Mouse (Mus musculus): Measurements from ENCODE around the gene Cebpb.

Gene Cebpb

GRCm38 (mm10) chr2:167665972-167666713, 22.6 kb upstream of the Cebpb start:
- no peak for DNase-seq (ENCODE audit: low read depth, low spot score)

GRCm38 (mm10) chr2:167668426-167668825, 20.3 kb upstream of the Cebpb start:
- no peak for DNase-seq (ENCODE audit: low read depth, low spot score)

- no peak for DNase-seq (ENCODE audit: low read depth, low spot score)
Measured at GRCm38 (mm10) chr2:167669398-167669797, 19.3 kb upstream of the Cebpb start.

GRCm38 (mm10) chr2:167671101-167671633, 17.5 kb upstream of the Cebpb start:
- DNase-seq (ENCODE audit: low read depth, low spot score) = no peak

GRCm38 (mm10) chr2:167672212-167672685, 16.5 kb upstream of the Cebpb start:
- DNase-seq (ENCODE audit: low read depth, low spot score) = no peak

- DNase-seq (ENCODE audit: low read depth, low spot score) = no peak
Measured at GRCm38 (mm10) chr2:167675120-167675909, 13.4 kb upstream of the Cebpb start.

- DNase-seq (ENCODE audit: low read depth, low spot score) = no peak
Measured at GRCm38 (mm10) chr2:167678600-167678999, 10.1 kb upstream of the Cebpb start.

GRCm38 (mm10) chr2:167679902-167680430, 8.7 kb upstream of the Cebpb start:
- no peak for DNase-seq (ENCODE audit: low read depth, low spot score)

- DNase-seq (ENCODE audit: low read depth, low spot score) = no peak
Measured at GRCm38 (mm10) chr2:167680657-167681056, 8.1 kb upstream of the Cebpb start.

- DNase-seq (ENCODE audit: low read depth, low spot score) = no peak
Measured at GRCm38 (mm10) chr2:167683721-167684120, 5.0 kb upstream of the Cebpb start.

- peak; percentile 93 for DNase-seq (ENCODE audit: low read depth, low spot score)
Measured at GRCm38 (mm10) chr2:167685137-167685536, 3.6 kb upstream of the Cebpb start.

- DNase-seq (ENCODE audit: low read depth, low spot score) = no peak
Measured at GRCm38 (mm10) chr2:167685865-167686264, 2.9 kb upstream of the Cebpb start.

GRCm38 (mm10) chr2:167686382-167687249, 2.1 kb upstream of the Cebpb start:
- DNase-seq (ENCODE audit: low read depth, low spot score) = no peak

- DNase-seq (ENCODE audit: low read depth, low spot score) = no peak
Measured at GRCm38 (mm10) chr2:167687250-167687586, 1.5 kb upstream of the Cebpb start.

GRCm38 (mm10) chr2:167687651-167688101, 1.0 kb upstream of the Cebpb start:
- no peak for DNase-seq (ENCODE audit: low read depth, low spot score)

- no peak for DNase-seq (ENCODE audit: low read depth, low spot score)
Measured at GRCm38 (mm10) chr2:167688126-167688497, 603 bp upstream of the Cebpb start.

GRCm38 (mm10) chr2:167689501-167690218, 945 bp downstream of the Cebpb start, which contains the start of gene Tmem189:
Gene Tmem189 (minus strand): TSS chr2:167689822.
- DNase-seq (ENCODE audit: low read depth, low spot score) = peak; percentile 91

GRCm38 (mm10) chr2:167690219-167690961, 1.7 kb downstream of the Cebpb start:
- DNase-seq (ENCODE audit: low read depth, low spot score) = peak; percentile 86

GRCm38 (mm10) chr2:167690962-167691311, 2.2 kb downstream of the Cebpb start:
- peak; percentile 90 for DNase-seq (ENCODE audit: low read depth, low spot score)

GRCm38 (mm10) chr2:167691410-167691809, 2.7 kb downstream of the Cebpb start:
- DNase-seq (ENCODE audit: low read depth, low spot score) = no peak
